Mouse (Mus musculus) forebrain, embryonic 14.5 days (tissue): ENCODE results near the gene Tmprss12. TPM values are rescaled to one million over a fixed set of nuclear protein-coding genes. Genes with fewer than 3 reads are reported as not detected.
"Not testable (repeated sequence)": the region's sequence is repeated elsewhere in the genome, so short reads cannot be mapped to it uniquely, and the experiment has no call there.

Source experiments
- ATAC-seq: fragments of 200-750 bp; cut with Nextera tagmentation; 2 replicates; pipeline ENCODE4 v1.8.0; 2017; ENCODE audit warnings: mild to moderate bottlenecking, moderate library complexity
- DNase-seq: peaks from one replicate; pipeline ENCODE4 v3.0.0-alpha.2; 2015; ENCODE audit warnings: low spot score
- H3K27ac ChIP-seq: fragments of 300-500 bp; sonication (generic); 2 replicates; pipeline ENCODE4 v1.5.1; 2014; ENCODE audit warnings: low read depth, mild to moderate bottlenecking, control low read depth, low read length, moderate library complexity
- H3K27me3 ChIP-seq: fragments of 300-500 bp; sonication (generic); replicated peaks from 2 replicates; pipeline ENCODE4 v1.6.1; 2014; ENCODE audit warnings: low read length, control low read depth, mixed read lengths; ENCODE audit not compliant: control insufficient read depth, insufficient read depth
- H3K36me3 ChIP-seq: fragments of 300-500 bp; sonication (generic); 2 replicates; pipeline ENCODE4 v1.6.1; 2014; ENCODE audit warnings: low read length, control low read depth; ENCODE audit not compliant: control insufficient read depth, insufficient read depth
- H3K4me1 ChIP-seq: fragments of 300-500 bp; sonication (generic); 2 replicates; pipeline ENCODE4 v1.6.1; 2014; ENCODE audit warnings: antibody characterized with exemption, low read length, control low read depth; ENCODE audit not compliant: control insufficient read depth, insufficient read depth
- H3K4me2 ChIP-seq: fragments of 300-500 bp; sonication (generic); 2 replicates; pipeline ENCODE4 v1.6.1; 2014; ENCODE audit warnings: mild to moderate bottlenecking, control low read depth, low read length
- H3K4me3 ChIP-seq: fragments of 300-500 bp; sonication (generic); 2 replicates; pipeline ENCODE4 v1.5.1; 2014; ENCODE audit warnings: low read depth, low read length, control low read depth
- H3K9ac ChIP-seq: fragments of 300-500 bp; sonication (generic); 2 replicates; pipeline ENCODE4 v1.6.1; 2014; ENCODE audit warnings: mild to moderate bottlenecking, low read length, control low read depth, moderate library complexity
- H3K9me3 ChIP-seq: fragments of 300-500 bp; sonication (generic); replicated peaks from 2 replicates; pipeline ENCODE4 v1.6.1; 2016; ENCODE audit warnings: low read length, control low read depth, mixed read lengths; ENCODE audit not compliant: control insufficient read depth
- WGBS: fragments of 180-500 bp; shearing (Covaris S2); extraction: QIAGEN DNeasy Blood & Tissue Kit; methylation state at CpG from one replicate; pipeline ENCODE4 v1.1.7; 2014; 5-methylcytosine and 5-hydroxymethylcytosine counted together
- polyA plus RNA-seq: library from polyadenylated mRNA; unstranded; fragments of >200 nt; fragmentation: Nextera tagmentation; extraction: Ambion mirVana; gene quantifications from 2 replicates; pipeline ENCODE4 v1.2.1, GENCODE M21; 2014

Tmprss12 gene
- polyA plus RNA-seq, 1 experiment from 2014 or later: not detected

GRCm38 (mm10) chr15:100312346-100312745 is 31.7 kb downstream of the Tmprss12 start:
- DNase-seq (no peak), ATAC-seq (no peak)
- WGBS: 95% methylated on average over 2 of the region's 2 CpGs
- H3K27me3 ChIP-seq: no peaks in the 10 kb centered on the region
- no peak overlapping the region for H3K27ac ChIP-seq
- no peaks in the 10 kb centered on the region for H3K36me3 ChIP-seq
- H3K9me3 ChIP-seq: no peaks in the 10 kb centered on the region
- H3K4me1 ChIP-seq: no peaks in the 10 kb centered on the region
- no peak overlapping the region for H3K4me2 ChIP-seq
- H3K4me3 ChIP-seq: no peak overlapping the region
- H3K9ac ChIP-seq: no peak overlapping the region

GRCm38 (mm10) chr15:100314448-100315145 is 34.0 kb downstream of the Tmprss12 start:
- ATAC-seq (no peak), DNase-seq (no peak)
- WGBS: 83% methylated on average over 5 of the region's 5 CpGs
- Histone ChIP-seq H3K36me3 (no peaks in the 10 kb centered on the region), H3K27ac (no peak overlapping the region), H3K4me1 (no peaks in the 10 kb centered on the region), H3K4me3 (no peak overlapping the region), H3K4me2 (no peak overlapping the region), H3K27me3 (no peaks in the 10 kb centered on the region), H3K9me3 (no peaks in the 10 kb centered on the region), H3K9ac (no peak overlapping the region)

- 50% methylated on average over 4 of the region's 4 CpGs for WGBS
- H3K4me2 ChIP-seq: not testable (repeated sequence)
Measured at GRCm38 (mm10) chr15:100318014-100318671, 37.5 kb downstream of the Tmprss12 start.

GRCm38 (mm10) chr15:100319884-100320283 is 39.2 kb downstream of the Tmprss12 start:
- Histone ChIP-seq H3K27ac (no peak overlapping the region), H3K9ac (no peak overlapping the region)

More at GRCm38 (mm10) chr15:100318014-100318671, 37.5 kb downstream of the Tmprss12 start:
- not testable (repeated sequence) for H3K9me3 ChIP-seq, H3K27ac ChIP-seq, H3K9ac ChIP-seq, H3K4me3 ChIP-seq, H3K4me1 ChIP-seq, DNase-seq, H3K36me3 ChIP-seq, ATAC-seq, H3K27me3 ChIP-seq

GRCm38 (mm10) chr15:100320295-100320905 is 39.8 kb downstream of the Tmprss12 start:
- DNase-seq: no peak
- no peaks in the 10 kb centered on the region for H3K4me1 ChIP-seq
- H3K4me3 ChIP-seq: no peak overlapping the region
- H3K27me3 ChIP-seq: no peaks in the 10 kb centered on the region
- H3K9me3 ChIP-seq: no peaks in the 10 kb centered on the region
- no peak overlapping the region for H3K9ac ChIP-seq
- no peaks in the 10 kb centered on the region for H3K36me3 ChIP-seq
- no peak overlapping the region for H3K27ac ChIP-seq
- H3K4me2 ChIP-seq: no peak overlapping the region
- ATAC-seq: no peak
- 80% methylated on average over 9 of the region's 9 CpGs for whole genome bisulfite sequencing

More at GRCm38 (mm10) chr15:100319884-100320283, 39.2 kb downstream of the Tmprss12 start:
- H3K36me3 ChIP-seq: no peaks in the 10 kb centered on the region
- no peaks in the 10 kb centered on the region for H3K27me3 ChIP-seq
- 86% methylated on average over 1 of the region's 1 CpGs for WGBS
- ATAC-seq (no peak), DNase-seq (no peak)
- no peak overlapping the region for H3K4me3 ChIP-seq
- H3K9me3 ChIP-seq: no peaks in the 10 kb centered on the region
- no peak overlapping the region for H3K4me2 ChIP-seq
- H3K4me1 ChIP-seq: no peaks in the 10 kb centered on the region

GRCm38 (mm10) chr15:100321134-100321533 is 40.5 kb downstream of the Tmprss12 start:
- DNase-seq (no peak), ATAC-seq (no peak)
- H3K27me3 ChIP-seq: no peaks in the 10 kb centered on the region
- H3K9ac ChIP-seq: no peak overlapping the region
- no peak overlapping the region for H3K4me3 ChIP-seq
- H3K27ac ChIP-seq: no peak overlapping the region
- no peaks in the 10 kb centered on the region for H3K36me3 ChIP-seq
- 56% methylated on average over 5 of the region's 5 CpGs for WGBS
- no peak overlapping the region for H3K4me2 ChIP-seq
- H3K9me3 ChIP-seq: no peaks in the 10 kb centered on the region
- no peaks in the 10 kb centered on the region for H3K4me1 ChIP-seq

- H3K4me3 ChIP-seq: no peak overlapping the region
- H3K4me1 ChIP-seq: no peaks in the 10 kb centered on the region
- H3K36me3 ChIP-seq: no peaks in the 10 kb centered on the region
- no peaks in the 10 kb centered on the region for H3K9me3 ChIP-seq
- DNase-seq (no peak), ATAC-seq (no peak)
- 76% methylated on average over 12 of the region's 12 CpGs for WGBS
- no peak overlapping the region for H3K4me2 ChIP-seq
- no peak overlapping the region for H3K27ac ChIP-seq
- no peak overlapping the region for H3K9ac ChIP-seq
- H3K27me3 ChIP-seq: no peaks in the 10 kb centered on the region
Measured at GRCm38 (mm10) chr15:100324021-100324591, 43.5 kb downstream of the Tmprss12 start.

- Histone ChIP-seq H3K36me3 (no peaks in the 10 kb centered on the region), H3K4me3 (no peak overlapping the region), H3K27ac (no peak overlapping the region), H3K4me1 (no peaks in the 10 kb centered on the region), H3K9me3 (no peaks in the 10 kb centered on the region), H3K27me3 (no peaks in the 10 kb centered on the region), H3K4me2 (no peak overlapping the region), H3K9ac (no peak overlapping the region)
- WGBS: 91% methylated on average over 3 of the region's 3 CpGs
- no peak for DNase-seq
- no peak for ATAC-seq
Measured at GRCm38 (mm10) chr15:100325235-100325634, 44.6 kb downstream of the Tmprss12 start.
